Mouse (Mus musculus): ENCODE measurements around the gene Cdca7. TPM values are rescaled to one million over a fixed set of nuclear protein-coding genes. Genes with fewer than 3 reads are reported as not detected.

Cdca7 gene
- total RNA-seq, 1 experiment from 2014 or later = 192 TPM

DNA sequence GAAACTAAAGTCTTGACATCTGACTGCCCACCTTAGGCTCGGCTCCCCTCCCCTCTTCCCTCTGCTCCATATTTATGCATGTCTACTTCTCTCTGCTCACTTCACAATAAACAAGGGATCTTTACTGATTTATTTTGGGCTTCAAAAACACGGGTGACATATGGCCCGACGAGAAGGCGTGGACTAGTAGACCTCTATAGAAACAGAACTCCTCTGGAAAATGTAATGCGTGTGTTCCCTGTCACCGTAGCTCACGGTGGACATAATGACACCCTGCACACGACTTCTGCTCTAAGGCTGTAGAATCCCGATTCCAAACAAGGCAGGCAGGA lies 53.0 kb downstream of the Cdca7 start:
- no peak for ATAC-seq (replicated peaks in 1 of 2; ENCODE audit: insufficient read depth in 1 of 2, low FRiP score in 2 of 2, low TSS enrichment in 1 of 2, low read depth in 1 of 2, poor library complexity in 2 of 2, severe bottlenecking in 2 of 2)

DNA sequence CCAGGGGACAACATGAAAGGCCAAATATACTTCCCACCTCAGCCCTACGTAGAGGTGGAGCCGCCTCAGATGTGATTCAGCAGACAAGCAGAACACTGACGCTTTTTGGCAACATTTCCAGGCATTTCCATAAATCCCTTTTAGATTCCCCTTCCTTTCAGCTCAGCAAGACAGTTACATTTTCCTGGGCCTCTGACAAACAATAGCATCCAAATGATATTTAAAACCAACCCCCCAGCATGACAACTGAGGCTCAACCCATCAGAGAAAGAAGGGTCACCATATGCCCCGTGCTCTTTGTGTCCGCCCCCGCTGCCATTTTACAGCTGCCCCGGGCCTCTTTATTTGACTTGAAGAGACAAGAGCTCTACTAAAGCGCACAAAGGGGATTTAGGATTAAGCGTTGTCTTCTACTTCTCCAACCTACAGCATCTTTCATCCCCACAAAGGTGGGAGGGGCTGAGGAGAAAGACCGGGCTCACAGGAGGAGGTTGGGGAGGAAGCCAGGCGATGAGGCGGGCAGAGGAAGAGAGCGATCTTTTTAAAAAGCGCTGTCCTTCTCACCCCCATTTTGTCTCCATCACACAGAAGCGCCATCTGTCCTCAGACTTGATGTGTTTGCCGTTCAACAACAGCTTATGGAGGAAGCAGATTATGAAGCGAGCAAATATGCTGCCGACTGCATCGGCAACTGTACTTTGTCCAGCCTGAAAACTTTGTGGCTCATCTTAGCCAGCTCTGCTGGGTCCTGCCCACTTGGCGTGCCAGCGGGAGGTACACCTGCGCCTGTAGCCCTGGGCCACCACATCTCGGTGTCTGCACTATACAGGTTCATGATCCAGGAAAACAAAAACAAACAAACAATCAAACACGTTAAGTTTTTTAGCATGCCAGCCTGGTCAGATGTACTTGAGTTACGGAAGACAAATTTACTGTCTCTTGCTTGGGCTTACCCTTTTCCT lies 53.7 kb downstream of the Cdca7 start:
- ATAC-seq (replicated peaks in 1 of 2; ENCODE audit: insufficient read depth in 1 of 2, low FRiP score in 2 of 2, low TSS enrichment in 1 of 2, low read depth in 1 of 2, poor library complexity in 2 of 2, severe bottlenecking in 2 of 2) = no peak

DNA sequence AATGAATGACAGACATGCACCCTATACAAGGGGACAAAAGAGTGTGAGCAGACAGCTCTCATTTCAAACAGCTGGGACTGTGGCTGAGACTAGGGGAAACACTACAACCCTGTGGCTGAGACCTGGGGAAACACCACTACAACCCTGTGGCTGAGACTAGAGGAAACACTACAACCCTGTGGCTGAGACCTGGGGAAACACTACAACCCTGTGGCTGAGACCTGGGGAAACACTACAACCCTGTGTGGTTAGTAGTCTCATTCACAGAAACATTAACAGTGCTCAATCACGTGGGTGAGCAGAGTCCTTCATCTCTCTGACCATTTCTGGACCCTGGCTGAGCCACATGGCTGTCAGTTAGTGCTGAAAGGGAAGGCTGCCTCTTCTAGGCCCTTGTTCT lies 59.9 kb downstream of the Cdca7 start:
- ATAC-seq (replicated peaks in 1 of 2; ENCODE audit: insufficient read depth in 1 of 2, low FRiP score in 2 of 2, low TSS enrichment in 1 of 2, low read depth in 1 of 2, poor library complexity in 2 of 2, severe bottlenecking in 2 of 2) = 0 out of 4 replicates have a peak, but pooled peaks of 1 of the 2 experiments have one; percentile 10

Other genes starting within 250 kb of the Cdca7 start
- gene Map3k20, start 190.5 kb upstream of the Cdca7 start, total RNA-seq (2017) = 39.2 and 43.8 TPM in 2 replicates